Mouse (Mus musculus): Measurements from ENCODE around the gene Focad.

- no peak for TF ChIP-seq CTCF (IDR thresholded peaks at IDR 0.05; ENCODE audit: control insufficient read depth, insufficient read depth, low read length)
- no peak for TF ChIP-seq POLR2A (IDR thresholded peaks at IDR 0.05; ENCODE audit: borderline replicate concordance, control insufficient read depth, low read depth, low read length)
These were observed 28.0 kb downstream of the Focad start for GRCm38 (mm10) chr4:88122472-88122871.
